Mouse (Mus musculus): Measurements from ENCODE around the gene Dbndd2. TPM values are rescaled to one million over a fixed set of nuclear protein-coding genes. Genes with fewer than 3 reads are reported as not detected.
A peak's percentile ranks its signal among the peaks of the same experiment; 100 is the strongest.

Gene Dbndd2
- polyA plus RNA-seq, 1 experiment from 2014 or later: 8.8 TPM

DNA sequence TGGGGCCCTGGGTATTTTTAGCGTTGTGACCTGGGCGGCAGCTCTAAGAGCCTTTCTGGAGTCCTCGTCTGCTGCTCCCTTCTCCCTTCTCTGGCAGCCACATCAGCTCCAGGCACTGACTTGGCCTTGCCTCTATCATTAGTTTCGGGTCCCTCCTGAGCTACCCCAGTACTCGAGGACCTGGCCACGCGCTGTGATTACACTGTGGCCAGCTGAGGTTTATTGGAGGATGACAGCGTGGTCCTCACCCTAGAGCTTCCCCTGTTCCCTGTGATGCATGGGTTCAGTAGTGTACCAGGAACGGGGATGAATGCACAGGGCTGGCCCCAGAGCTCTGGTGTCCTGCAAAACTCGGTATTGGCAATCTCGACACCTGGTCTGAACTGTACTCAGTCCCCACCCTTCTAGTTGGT is 1.2 kb downstream of the Dbndd2 start:
- Histone ChIP-seq H3K4me3 (replicated peaks) (peak overlapping the region; percentile 74), H3K9ac (replicated peaks) (peak overlapping the region; percentile 75), H3K36me3 (peaks cover 7% of the 10 kb centered on the region), H3K27me3 (peaks cover 39% of the 10 kb centered on the region), H3K9me3 (no peaks in the 10 kb centered on the region), H3K27ac (no peak overlapping the region), H3K4me1 (replicated peaks) (peaks cover 19% of the 10 kb centered on the region), H3K4me2 (replicated peaks) (peak overlapping the region; percentile 100)
- WGBS: 13% methylated on average over 11 of the region's 11 CpGs
- peak; percentile 25; the same call in 1 of the 2 replicates for ATAC-seq

DNA sequence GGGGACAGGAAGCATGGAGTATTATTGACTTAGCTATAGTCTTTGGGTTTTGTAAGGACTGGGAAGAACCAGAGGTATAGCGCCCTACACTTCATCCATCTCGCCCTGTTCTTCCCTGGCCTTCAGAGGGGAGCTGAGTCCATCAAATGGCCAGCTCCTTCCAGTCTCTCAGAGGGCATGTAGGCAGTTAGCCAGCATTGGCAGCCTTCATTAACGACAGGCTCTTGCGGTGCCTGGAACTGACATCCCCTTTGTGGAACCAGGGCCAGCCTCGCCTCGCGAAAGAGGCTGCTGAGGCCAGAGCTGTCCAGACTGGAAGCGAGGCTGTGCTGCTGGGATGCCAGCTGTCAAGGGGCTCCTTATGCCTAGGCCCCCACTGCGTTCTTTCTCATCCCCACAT is 1.9 kb downstream of the Dbndd2 start:
- WGBS: 67% methylated on average over 9 of the region's 9 CpGs
- Histone ChIP-seq H3K9me3 (no peaks in the 10 kb centered on the region), H3K4me3 (replicated peaks) (no peak overlapping the region), H3K4me1 (replicated peaks) (peaks cover 19% of the 10 kb centered on the region), H3K9ac (replicated peaks) (no peak overlapping the region), H3K36me3 (peaks cover 7% of the 10 kb centered on the region), H3K27me3 (peaks cover 39% of the 10 kb centered on the region), H3K27ac (no peak overlapping the region), H3K4me2 (replicated peaks) (no peak overlapping the region)
- ATAC-seq: no peak

DNA sequence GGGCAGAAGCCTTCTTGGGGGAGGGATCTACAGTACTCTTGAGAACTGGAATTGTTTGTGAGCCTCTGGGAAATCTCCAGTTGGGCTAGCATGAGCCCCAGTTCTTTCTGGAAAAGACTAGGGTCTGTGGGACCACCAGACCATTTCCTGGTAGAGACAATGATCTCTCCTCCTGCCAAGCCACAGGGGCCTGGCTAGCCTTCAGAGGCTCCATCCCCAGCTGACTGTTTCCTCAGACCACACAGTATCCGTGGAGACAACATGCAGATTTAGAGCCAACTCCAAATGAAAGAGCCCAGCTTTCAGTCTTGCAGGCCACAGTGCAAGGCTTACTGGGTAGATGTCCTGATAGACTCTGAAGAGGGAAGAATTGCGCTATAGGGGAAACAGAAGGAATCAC is 8.2 kb downstream of the Dbndd2 start:
- Histone ChIP-seq H3K9ac (replicated peaks) (no peak overlapping the region), H3K4me3 (replicated peaks) (no peak overlapping the region), H3K27ac (no peak overlapping the region), H3K27me3 (no peaks in the 10 kb centered on the region), H3K4me2 (replicated peaks) (no peak overlapping the region), H3K36me3 (peaks cover 8% of the 10 kb centered on the region), H3K4me1 (replicated peaks) (peaks cover 17% of the 10 kb centered on the region), H3K9me3 (no peaks in the 10 kb centered on the region)
- WGBS: 48% methylated on average over 2 of the region's 2 CpGs
- no peak for ATAC-seq

DNA sequence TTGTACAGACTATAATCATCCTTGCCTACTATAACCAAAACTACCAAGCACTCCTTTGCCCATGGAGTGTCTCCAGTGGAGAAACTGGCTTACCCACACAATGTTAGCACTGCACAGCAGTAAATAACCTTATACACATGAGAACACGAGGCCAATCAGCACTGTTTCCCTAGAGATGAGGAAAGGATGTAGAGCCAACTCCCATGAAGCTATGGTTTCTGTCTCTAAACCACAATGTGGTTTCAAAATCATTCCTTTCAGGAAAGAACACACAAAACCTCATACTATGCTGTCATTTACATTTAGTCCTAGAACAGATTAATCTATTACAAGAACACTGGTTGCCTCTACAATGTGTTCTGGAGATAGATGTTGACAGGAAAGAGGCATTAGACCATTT is 10.4 kb downstream of the Dbndd2 start:
- Histone ChIP-seq H3K36me3 (peaks cover 21% of the 10 kb centered on the region), H3K9me3 (no peaks in the 10 kb centered on the region), H3K4me2 (replicated peaks) (peak overlapping the region; percentile 100), H3K4me1 (replicated peaks) (peaks cover 19% of the 10 kb centered on the region), H3K27ac (no peak overlapping the region), H3K4me3 (replicated peaks) (peak overlapping the region; percentile 96; the same call in 1 of the 2 replicates), H3K9ac (replicated peaks) (no peak overlapping the region), H3K27me3 (no peaks in the 10 kb centered on the region)
- WGBS: 55% methylated on average over 1 of the region's 1 CpGs
- no peak for ATAC-seq

DNA sequence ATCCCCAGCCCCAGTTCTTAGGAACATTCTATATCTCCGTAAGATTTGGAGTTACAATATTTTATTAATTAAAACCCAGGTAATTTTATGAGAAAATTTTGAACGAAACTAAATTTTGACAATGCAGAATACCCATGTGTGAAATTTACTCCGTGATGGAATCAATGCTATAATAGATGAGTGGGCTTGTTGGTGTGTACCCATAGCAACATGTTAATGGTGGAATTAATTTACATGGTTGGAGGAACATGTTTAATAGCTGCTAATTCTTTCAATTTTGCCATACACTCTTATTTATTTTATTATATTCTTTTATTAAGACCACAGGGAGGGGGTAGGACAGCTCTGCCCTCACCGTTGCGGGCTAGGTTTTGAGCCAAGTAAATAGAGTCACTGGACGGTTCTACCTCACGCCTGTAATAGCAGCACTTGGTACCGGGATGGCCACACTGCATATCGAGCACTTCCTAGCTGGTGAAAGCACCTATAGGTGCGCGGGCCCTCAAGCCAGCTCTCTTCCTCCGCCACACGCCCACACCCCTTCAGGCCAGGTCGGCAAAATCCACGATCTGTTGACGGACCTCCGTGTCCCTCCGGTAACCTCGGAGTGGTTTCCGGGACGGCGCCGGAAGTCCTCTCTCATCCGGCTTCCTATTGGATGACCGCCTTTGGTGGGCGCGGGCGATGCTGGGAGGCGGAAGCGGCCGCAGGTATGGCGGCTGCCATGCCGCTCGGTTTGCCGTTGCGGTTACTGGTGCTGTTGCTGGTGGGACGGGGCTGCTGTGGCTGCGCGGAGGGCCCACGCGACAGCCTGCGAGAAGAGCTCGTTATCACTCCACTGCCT is 11.2 kb downstream of the Dbndd2 start, which contains the start of gene Pigt:
Pigt (plus strand) TSS at position 674 of the 844 bp plus-strand sequence.
- Histone ChIP-seq H3K4me3 (replicated peaks) (peak within 1 kb of the TSS; percentile 96), H3K4me1 (replicated peaks) (peaks cover 19% of the 10 kb centered on the region), H3K9ac (replicated peaks) (peak within 1 kb of the TSS; percentile 82), H3K27me3 (no peaks in the 10 kb centered on the region), H3K4me2 (replicated peaks) (peak within 1 kb of the TSS; percentile 100), H3K9me3 (no peaks in the 10 kb centered on the region), H3K27ac (peak within 1 kb of the TSS; percentile 74), H3K36me3 (peaks cover 28% of the 10 kb centered on the region)
- WGBS: 4% methylated on average over 42 of the region's 43 CpGs
- ATAC-seq: peak; percentile 97

DNA sequence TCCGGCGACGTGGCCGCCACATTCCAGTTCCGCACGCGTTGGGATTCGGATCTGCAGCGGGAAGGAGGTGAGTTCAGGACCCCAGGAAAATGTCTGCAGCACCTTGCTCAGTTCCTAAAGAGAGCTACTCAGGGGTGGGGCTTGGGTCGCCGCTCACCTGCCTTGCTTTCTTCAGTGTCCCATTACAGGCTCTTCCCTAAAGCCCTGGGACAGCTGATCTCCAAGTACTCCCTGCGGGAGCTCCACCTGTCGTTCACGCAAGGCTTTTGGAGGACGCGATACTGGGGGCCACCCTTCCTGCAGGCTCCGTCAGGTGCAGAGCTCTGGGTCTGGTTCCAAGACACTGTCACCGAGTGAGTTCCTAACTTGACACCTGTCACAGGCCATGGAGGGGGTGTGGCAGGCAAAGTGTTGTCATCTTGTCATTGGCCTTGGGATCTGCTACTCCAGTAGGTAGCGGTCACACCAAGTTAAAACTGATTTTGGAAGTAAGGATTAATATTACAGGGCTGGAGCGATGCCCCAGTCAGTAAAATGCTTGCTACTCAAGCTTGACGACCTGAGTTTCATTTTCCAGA is 11.9 kb downstream of the Dbndd2 start:
- Histone ChIP-seq H3K4me1 (replicated peaks) (peaks cover 19% of the 10 kb centered on the region), H3K9me3 (no peaks in the 10 kb centered on the region), H3K27me3 (no peaks in the 10 kb centered on the region), H3K36me3 (peaks cover 35% of the 10 kb centered on the region), H3K27ac (no peak overlapping the region), H3K9ac (replicated peaks) (peak overlapping the region; percentile 82), H3K4me3 (replicated peaks) (peak overlapping the region; percentile 96), H3K4me2 (replicated peaks) (peak overlapping the region; percentile 100)
- 7% methylated on average over 21 of the region's 21 CpGs for WGBS
- ATAC-seq: peak; percentile 49

DNA sequence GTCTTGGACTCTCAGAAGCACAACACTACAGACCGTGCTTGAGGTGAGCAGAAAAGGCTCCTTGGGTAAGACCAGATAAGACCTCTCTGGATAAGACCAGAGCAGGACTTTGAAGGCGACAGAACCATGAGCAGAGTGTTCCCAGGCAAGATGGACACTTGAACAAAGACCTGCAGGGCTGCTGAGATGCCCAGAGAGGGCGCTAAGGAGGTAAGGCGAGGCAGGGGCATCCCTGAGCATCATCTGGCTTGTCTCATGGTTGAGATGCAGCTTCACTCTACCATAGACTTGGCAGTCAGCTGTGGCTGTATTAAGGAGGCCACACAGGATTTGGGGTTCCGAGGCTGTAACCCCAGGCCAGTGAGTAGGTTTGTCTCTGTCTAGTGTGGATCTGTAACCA is 13.4 kb downstream of the Dbndd2 start:
- no peaks in the 10 kb centered on the region for H3K27me3 ChIP-seq
- H3K4me3 ChIP-seq (replicated peaks): no peak overlapping the region
- no peak overlapping the region for H3K27ac ChIP-seq
- ATAC-seq: no peak
- H3K36me3 ChIP-seq: peaks cover 51% of the 10 kb centered on the region
- H3K4me1 ChIP-seq (replicated peaks): peaks cover 19% of the 10 kb centered on the region
- WGBS: 65% methylated on average over 5 of the region's 5 CpGs
- no peak overlapping the region for H3K9ac ChIP-seq (replicated peaks)
- 0 out of 2 replicates have a peak, but pooled peaks cover 1% of the 10 kb centered on the region for H3K9me3 ChIP-seq
- H3K4me2 ChIP-seq (replicated peaks): no peak overlapping the region

DNA sequence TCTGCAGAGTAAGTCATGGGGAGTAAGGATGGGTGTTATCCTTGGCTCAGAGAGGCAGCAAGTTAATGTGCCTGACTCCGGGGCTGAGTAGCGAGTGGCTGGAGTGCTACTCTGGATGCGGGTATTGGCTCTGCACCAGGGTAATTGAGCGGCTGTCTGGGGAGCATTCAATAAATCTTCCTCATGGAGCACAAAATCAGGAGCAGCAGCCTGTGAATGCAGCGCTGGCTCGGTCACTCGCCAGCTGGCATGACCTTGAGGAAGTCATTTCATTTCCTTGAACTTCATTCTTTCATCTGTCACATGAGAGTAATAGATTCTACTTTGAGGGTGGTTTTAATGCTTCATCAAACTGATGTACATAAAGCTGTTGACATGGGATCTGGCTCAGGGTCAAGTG is 14.6 kb downstream of the Dbndd2 start:
- WGBS: 92% methylated on average over 7 of the region's 7 CpGs

DNA sequence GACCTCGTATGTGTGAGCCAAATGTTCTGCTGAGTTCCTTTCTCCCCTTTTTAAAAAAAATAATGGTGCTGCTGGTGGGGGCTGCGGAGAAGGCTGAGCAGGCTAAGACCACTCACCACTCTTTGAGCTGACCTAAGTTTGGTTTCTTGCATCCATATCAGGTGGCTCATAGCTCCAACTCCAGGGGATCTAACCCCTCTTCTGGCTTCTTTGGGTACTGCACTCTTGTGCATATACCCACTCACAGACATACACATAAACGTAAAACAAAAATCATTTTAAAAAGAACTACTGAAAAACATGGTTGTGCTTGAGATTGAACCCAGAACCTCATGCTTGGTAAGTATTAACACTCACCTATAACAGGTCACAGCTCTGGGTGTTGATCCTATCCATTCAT is 19.0 kb downstream of the Dbndd2 start:
- Histone ChIP-seq H3K9me3 (0 out of 2 replicates have a peak, but pooled peaks cover 8% of the 10 kb centered on the region), H3K9ac (replicated peaks) (no peak overlapping the region), H3K4me3 (replicated peaks) (no peak overlapping the region), H3K27ac (no peak overlapping the region), H3K36me3 (peaks cover 76% of the 10 kb centered on the region), H3K4me1 (replicated peaks) (no peaks in the 10 kb centered on the region), H3K27me3 (no peaks in the 10 kb centered on the region), H3K4me2 (replicated peaks) (no peak overlapping the region)
- ATAC-seq: no peak
- WGBS: 98% methylated on average over 3 of the region's 3 CpGs

More for the DNA sequence above, 14.6 kb downstream of the Dbndd2 start:
- no peak overlapping the region for H3K9ac ChIP-seq (replicated peaks)
- H3K4me1 ChIP-seq (replicated peaks): peaks cover 19% of the 10 kb centered on the region
- no peak for ATAC-seq
- peaks cover 62% of the 10 kb centered on the region for H3K36me3 ChIP-seq
- H3K9me3 ChIP-seq: 0 out of 2 replicates have a peak, but pooled peaks cover 8% of the 10 kb centered on the region
- H3K4me2 ChIP-seq (replicated peaks): no peak overlapping the region
- no peaks in the 10 kb centered on the region for H3K27me3 ChIP-seq
- no peak overlapping the region for H3K4me3 ChIP-seq (replicated peaks)
- no peak overlapping the region for H3K27ac ChIP-seq

DNA sequence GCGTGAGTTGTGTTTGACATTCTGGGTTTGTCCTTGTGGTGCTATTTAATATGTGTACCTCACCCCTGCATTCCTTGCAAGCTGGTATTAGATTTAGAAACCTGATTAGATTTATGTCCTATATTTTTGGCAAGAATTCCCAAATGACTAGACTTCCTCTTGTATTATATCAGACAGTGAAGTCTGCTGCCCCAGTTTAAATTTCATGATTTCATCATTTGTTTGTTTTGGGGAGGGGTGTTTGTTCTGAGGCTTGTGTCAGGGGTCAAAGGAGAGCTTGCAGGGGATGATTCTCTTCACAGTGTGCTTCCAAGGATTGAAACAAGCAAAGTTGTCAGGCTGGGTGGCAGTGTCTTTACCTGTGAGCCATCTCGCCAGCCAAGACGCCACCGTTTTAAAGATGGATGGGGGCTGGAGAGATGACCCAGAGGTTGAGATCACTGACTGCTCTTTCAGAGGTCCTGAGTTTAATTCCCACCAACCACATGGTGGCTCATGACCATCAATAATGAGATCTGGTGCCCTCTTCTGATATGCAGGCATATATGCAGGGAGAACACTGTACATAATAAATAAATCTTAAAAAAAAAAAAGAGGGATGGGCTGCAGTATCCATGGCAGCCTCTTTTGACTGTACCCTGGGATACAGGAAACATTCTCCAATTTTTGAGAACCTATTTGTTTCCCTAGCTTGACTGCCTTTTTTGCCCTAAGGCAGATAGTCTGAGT is 19.9 kb downstream of the Dbndd2 start:
- no peak overlapping the region for H3K4me3 ChIP-seq (replicated peaks)
- ATAC-seq: no peak
- WGBS: 91% methylated on average over 4 of the region's 4 CpGs
- no peak overlapping the region for H3K9ac ChIP-seq (replicated peaks)
- no peak overlapping the region for H3K27ac ChIP-seq
- no peaks in the 10 kb centered on the region for H3K4me1 ChIP-seq (replicated peaks)
- no peak overlapping the region for H3K4me2 ChIP-seq (replicated peaks)
- H3K9me3 ChIP-seq: 0 out of 2 replicates have a peak, but pooled peaks cover 8% of the 10 kb centered on the region
- H3K36me3 ChIP-seq: peaks cover 68% of the 10 kb centered on the region
- H3K27me3 ChIP-seq: no peaks in the 10 kb centered on the region

DNA sequence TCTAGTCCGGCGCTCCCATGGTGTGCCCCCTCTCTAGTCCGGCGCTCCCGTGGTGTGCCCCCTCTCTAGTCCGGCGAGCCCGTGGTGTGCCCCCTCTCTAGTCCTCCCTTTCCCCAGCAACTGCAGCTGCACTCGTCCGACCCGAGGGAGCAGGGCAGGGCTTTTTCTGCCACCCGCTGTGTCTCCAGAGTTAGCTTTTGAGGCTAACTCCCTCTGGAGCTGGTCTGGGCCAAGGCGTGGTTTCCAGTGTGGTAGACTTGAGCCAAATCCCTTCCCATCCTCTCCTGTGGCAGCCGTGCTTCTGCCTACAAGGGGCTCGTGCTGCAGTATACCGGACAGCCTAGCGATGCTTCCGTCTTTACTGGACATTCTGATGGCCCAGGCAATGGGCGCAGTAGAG is 21.9 kb downstream of the Dbndd2 start:
- Histone ChIP-seq H3K4me1 (replicated peaks) (no peaks in the 10 kb centered on the region), H3K27ac (no peak overlapping the region), H3K4me2 (replicated peaks) (no peak overlapping the region), H3K27me3 (no peaks in the 10 kb centered on the region), H3K9me3 (0 out of 2 replicates have a peak, but pooled peaks cover 8% of the 10 kb centered on the region), H3K36me3 (peaks cover 48% of the 10 kb centered on the region), H3K9ac (replicated peaks) (no peak overlapping the region), H3K4me3 (replicated peaks) (no peak overlapping the region)
- no peak for ATAC-seq
- WGBS: 85% methylated on average over 19 of the region's 19 CpGs

All from midbrain, embryonic 13.5 days (tissue).